Mouse (Mus musculus) forebrain, postnatal 0 days (tissue): ENCODE results near the gene Snapc4. TPM values are rescaled to one million over a fixed set of nuclear protein-coding genes. Genes with fewer than 3 reads are reported as not detected.
A peak's percentile ranks its signal among the peaks of the same experiment; 100 is the strongest.

ENCODE experiments used
- ATAC-seq: fragments of 200-750 bp; cut with Nextera tagmentation; 2 replicates; pipeline ENCODE4 v1.8.0; 2017; ENCODE audit warnings: mild to moderate bottlenecking, moderate library complexity
- DNase-seq: peaks from one replicate; pipeline ENCODE4 v3.0.0-alpha.2; 2015
- H3K27ac ChIP-seq: fragments of 300-500 bp; sonication (generic); 2 replicates; pipeline ENCODE4 v1.5.1; 2014; ENCODE audit warnings: low read depth, mild to moderate bottlenecking, antibody characterized with exemption, low read length, moderate library complexity, mixed read lengths
- H3K27me3 ChIP-seq: fragments of 300-500 bp; sonication (generic); 2 replicates; pipeline ENCODE4 v1.6.1; 2014; ENCODE audit warnings: mild to moderate bottlenecking, low read length, mixed read lengths; ENCODE audit not compliant: insufficient read depth
- H3K36me3 ChIP-seq: fragments of 300-500 bp; sonication (generic); 2 replicates; pipeline ENCODE4 v1.6.1; 2014; ENCODE audit warnings: mild to moderate bottlenecking, moderate library complexity; ENCODE audit not compliant: insufficient read depth
- H3K4me1 ChIP-seq: fragments of 300-500 bp; sonication (generic); 2 replicates; pipeline ENCODE4 v1.6.1; 2014; ENCODE audit warnings: antibody characterized with exemption; ENCODE audit not compliant: insufficient read depth
- H3K4me2 ChIP-seq: fragments of 300-500 bp; sonication (generic); 2 replicates; pipeline ENCODE4 v1.6.1; 2014; ENCODE audit warnings: low read depth, mild to moderate bottlenecking, moderate library complexity
- H3K4me3 ChIP-seq: fragments of 300-500 bp; sonication (generic); 2 replicates; pipeline ENCODE4 v1.5.1; 2014; ENCODE audit warnings: low read depth, low read length, mixed read lengths
- H3K9ac ChIP-seq: fragments of 300-500 bp; sonication (generic); 2 replicates; pipeline ENCODE4 v1.6.1; 2014; ENCODE audit warnings: mild to moderate bottlenecking
- H3K9me3 ChIP-seq: fragments of 300-500 bp; sonication (generic); 2 replicates; pipeline ENCODE4 v1.6.1; 2016; ENCODE audit warnings: low read length
- CTCF ChIP-seq: sonication (generic); IDR thresholded peaks from 2 replicates; pipeline ENCODE4 v1.5.1; 2016; ENCODE audit warnings: antibody characterized with exemption, control low read depth, low read depth
- WGBS: fragments of 180-500 bp; shearing (Covaris S2); extraction: QIAGEN DNeasy Blood & Tissue Kit; methylation state at CpG from one replicate; pipeline ENCODE4 v1.1.7; 2014; 5-methylcytosine and 5-hydroxymethylcytosine counted together
- polyA plus RNA-seq: library from polyadenylated mRNA; unstranded; fragments of >200 nt; fragmentation: Nextera tagmentation; extraction: Ambion mirVana; gene quantifications from 2 replicates; pipeline ENCODE4 v1.2.1, GENCODE M21; 2015
- total RNA-seq: library from RNA; depleted of rRNA; stranded (reverse); fragments of >200 nt; gene quantifications from 2 replicates; pipeline ENCODE4 v1.2.3, GENCODE M21; 2014

The Snapc4 gene
- total and polyA plus RNA-seq, 2 experiments from 2014 or later: 19.1 to 56.7 TPM

GRCm38 (mm10) chr2:26329402-26329801 is 51.1 kb downstream of the Snapc4 start:
- Histone ChIP-seq H3K4me1 (no peaks in the 10 kb centered on the region), H3K27ac (no peak overlapping the region), H3K4me2 (no peak overlapping the region), H3K4me3 (no peak overlapping the region), H3K36me3 (peaks cover 74% of the 10 kb centered on the region), H3K9ac (no peak overlapping the region), H3K27me3 (no peaks in the 10 kb centered on the region), H3K9me3 (no peaks in the 10 kb centered on the region)
- ATAC-seq (peak; percentile 36), DNase-seq (no peak)
- WGBS: 54% methylated on average over 8 of the region's 8 CpGs
- no peak for TF ChIP-seq CTCF

- no peak for TF ChIP-seq CTCF
- WGBS: 87% methylated on average over 4 of the region's 4 CpGs
- Histone ChIP-seq H3K27me3 (no peaks in the 10 kb centered on the region), H3K36me3 (peaks cover 88% of the 10 kb centered on the region), H3K9ac (no peak overlapping the region), H3K4me3 (no peak overlapping the region), H3K27ac (no peak overlapping the region), H3K4me1 (no peaks in the 10 kb centered on the region), H3K4me2 (no peak overlapping the region), H3K9me3 (no peaks in the 10 kb centered on the region)
- DNase-seq (no peak), ATAC-seq (no peak)
Measured at GRCm38 (mm10) chr2:26327852-26328251, 52.6 kb downstream of the Snapc4 start.

GRCm38 (mm10) chr2:26325386-26326181 is 54.9 kb downstream of the Snapc4 start:
- ATAC-seq: peak; percentile 81
- Histone ChIP-seq H3K4me1 (no peaks in the 10 kb centered on the region), H3K27ac (no peak overlapping the region), H3K36me3 (peaks cover 73% of the 10 kb centered on the region), H3K9ac (no peak overlapping the region), H3K27me3 (no peaks in the 10 kb centered on the region), H3K4me2 (no peak overlapping the region), H3K4me3 (no peak overlapping the region), H3K9me3 (no peaks in the 10 kb centered on the region)
- TF ChIP-seq CTCF: peak; percentile 92
- 67% methylated on average over 15 of the region's 15 CpGs for WGBS
- peak; percentile 62 for DNase-seq

- Histone ChIP-seq H3K9ac (no peak overlapping the region), H3K4me2 (no peak overlapping the region), H3K27ac (no peak overlapping the region), H3K4me3 (no peak overlapping the region), H3K36me3 (peaks cover 67% of the 10 kb centered on the region), H3K9me3 (no peaks in the 10 kb centered on the region), H3K27me3 (no peaks in the 10 kb centered on the region), H3K4me1 (no peaks in the 10 kb centered on the region)
- peak; percentile 40; the same call in 1 of the 2 replicates for ATAC-seq
- peak; percentile 61 for TF ChIP-seq CTCF
- WGBS: 86% methylated on average over 2 of the region's 2 CpGs
- no peak for DNase-seq
Measured at GRCm38 (mm10) chr2:26324917-26325316, 55.5 kb downstream of the Snapc4 start.

GRCm38 (mm10) chr2:26323589-26324325 is 56.7 kb downstream of the Snapc4 start:
- Histone ChIP-seq H3K4me1 (peaks cover 3% of the 10 kb centered on the region; the same call in 1 of the 2 replicates), H3K27me3 (no peaks in the 10 kb centered on the region), H3K9ac (no peak overlapping the region), H3K4me3 (no peak overlapping the region), H3K4me2 (no peak overlapping the region), H3K27ac (no peak overlapping the region), H3K36me3 (peaks cover 59% of the 10 kb centered on the region), H3K9me3 (no peaks in the 10 kb centered on the region)
- TF ChIP-seq CTCF: no peak
- ATAC-seq (no peak), DNase-seq (no peak)
- WGBS: 94% methylated on average over 13 of the region's 13 CpGs

GRCm38 (mm10) chr2:26320245-26321185 is 59.9 kb downstream of the Snapc4 start:
- Histone ChIP-seq H3K27ac (no peak overlapping the region), H3K27me3 (no peaks in the 10 kb centered on the region), H3K9me3 (no peaks in the 10 kb centered on the region), H3K9ac (peak overlapping the region; percentile 18; the same call in 1 of the 2 replicates), H3K36me3 (peaks cover 35% of the 10 kb centered on the region), H3K4me2 (no peak overlapping the region), H3K4me1 (peaks cover 24% of the 10 kb centered on the region), H3K4me3 (no peak overlapping the region)
- no peak for TF ChIP-seq CTCF
- ATAC-seq (no peak), DNase-seq (no peak)
- 80% methylated on average over 14 of the region's 14 CpGs for WGBS
